Mouse (Mus musculus): Measurements from ENCODE around the gene Ddah2. TPM values are rescaled to one million over a fixed set of nuclear protein-coding genes. Genes with fewer than 3 reads are reported as not detected.

The Ddah2 gene
- total and polyA plus RNA-seq, 2 experiments from 2014 or later: 204 to 210 TPM

GRCm38 (mm10) chr17:35082841-35083576 lies 24.2 kb downstream of the Ddah2 start:
- no peaks in the 10 kb centered on the region for H3K9me3 ChIP-seq (ENCODE audit: low read length)
- no peaks in the 10 kb centered on the region for H3K4me1 ChIP-seq (ENCODE audit: insufficient read depth, low read length)
- no peak for TF ChIP-seq CTCF (IDR thresholded peaks at IDR 0.05)
- no peak overlapping the region for H3K9ac ChIP-seq (replicated peaks; ENCODE audit: low read length, poor library complexity, severe bottlenecking)
- no peak overlapping the region for H3K4me2 ChIP-seq (ENCODE audit: low read depth, low read length, poor library complexity, severe bottlenecking)
- WGBS: 87% methylated on average over 16 of the region's 16 CpGs
- ATAC-seq (ENCODE audit: low FRiP score) (no peak), DNase-seq (ENCODE audit: low spot score) (no peak)
- no peak overlapping the region for H3K4me3 ChIP-seq (ENCODE audit: low read depth, low read length)
- H3K27me3 ChIP-seq (ENCODE audit: insufficient read depth, low read length): no peaks in the 10 kb centered on the region
- no peak overlapping the region for H3K27ac ChIP-seq (ENCODE audit: low read depth, low read length)
- no peaks in the 10 kb centered on the region for H3K36me3 ChIP-seq (ENCODE audit: insufficient read depth, low read length)

GRCm38 (mm10) chr17:35083929-35084497 lies 25.2 kb downstream of the Ddah2 start:
- H3K27me3 ChIP-seq (ENCODE audit: insufficient read depth, low read length): no peaks in the 10 kb centered on the region
- no peak overlapping the region for H3K27ac ChIP-seq (ENCODE audit: low read depth, low read length)
- no peak overlapping the region for H3K9ac ChIP-seq (replicated peaks; ENCODE audit: low read length, poor library complexity, severe bottlenecking)
- no peaks in the 10 kb centered on the region for H3K36me3 ChIP-seq (ENCODE audit: insufficient read depth, low read length)
- no peak for DNase-seq (ENCODE audit: low spot score)
- 72% methylated on average over 3 of the region's 3 CpGs for WGBS
- H3K4me3 ChIP-seq (ENCODE audit: low read depth, low read length): no peak overlapping the region
- TF ChIP-seq CTCF (IDR thresholded peaks at IDR 0.05): no peak
- H3K4me1 ChIP-seq (ENCODE audit: insufficient read depth, low read length): no peaks in the 10 kb centered on the region
- no peak for ATAC-seq (ENCODE audit: low FRiP score)
- H3K4me2 ChIP-seq (ENCODE audit: low read depth, low read length, poor library complexity, severe bottlenecking): no peak overlapping the region
- no peaks in the 10 kb centered on the region for H3K9me3 ChIP-seq (ENCODE audit: low read length)

- no peak for TF ChIP-seq CTCF (IDR thresholded peaks at IDR 0.05)
- H3K9ac ChIP-seq (replicated peaks; ENCODE audit: low read length, poor library complexity, severe bottlenecking): no peak within 1 kb of the TSS
- no peak for DNase-seq (ENCODE audit: low spot score)
These were observed 26.5 kb downstream of the Ddah2 start, which contains the start of gene Ly6g6f for GRCm38 (mm10) chr17:35085208-35085865. TSS of gene Ly6g6f (minus strand) at chr17:35085610.

GRCm38 (mm10) chr17:35088151-35088550 lies 29.3 kb downstream of the Ddah2 start:
- DNase-seq (ENCODE audit: low spot score) (no peak), ATAC-seq (ENCODE audit: low FRiP score) (no peak)
- TF ChIP-seq CTCF (IDR thresholded peaks at IDR 0.05): peak; percentile 62
- Histone ChIP-seq H3K4me3 (ENCODE audit: low read depth, low read length) (no peak overlapping the region), H3K27ac (ENCODE audit: low read depth, low read length) (no peak overlapping the region), H3K4me1 (ENCODE audit: insufficient read depth, low read length) (0 out of 2 replicates have a peak, but pooled peaks cover 4% of the 10 kb centered on the region), H3K9ac (replicated peaks; ENCODE audit: low read length, poor library complexity, severe bottlenecking) (no peak overlapping the region), H3K9me3 (ENCODE audit: low read length) (no peaks in the 10 kb centered on the region), H3K4me2 (ENCODE audit: low read depth, low read length, poor library complexity, severe bottlenecking) (no peak overlapping the region), H3K27me3 (ENCODE audit: insufficient read depth, low read length) (no peaks in the 10 kb centered on the region), H3K36me3 (ENCODE audit: insufficient read depth, low read length) (peaks cover 15% of the 10 kb centered on the region)
- WGBS: 35% methylated on average over 2 of the region's 2 CpGs

More at GRCm38 (mm10) chr17:35085208-35085865, 26.5 kb downstream of the Ddah2 start, which contains the start of gene Ly6g6f:
- H3K4me1 ChIP-seq (ENCODE audit: insufficient read depth, low read length): 0 out of 2 replicates have a peak, but pooled peaks cover 4% of the 10 kb centered on the region
- ATAC-seq (ENCODE audit: low FRiP score): no peak
- no peaks in the 10 kb centered on the region for H3K27me3 ChIP-seq (ENCODE audit: insufficient read depth, low read length)
- no peak within 1 kb of the TSS for H3K4me2 ChIP-seq (ENCODE audit: low read depth, low read length, poor library complexity, severe bottlenecking)
- no peaks in the 10 kb centered on the region for H3K36me3 ChIP-seq (ENCODE audit: insufficient read depth, low read length)
- no peak within 1 kb of the TSS for H3K27ac ChIP-seq (ENCODE audit: low read depth, low read length)
- WGBS: 84% methylated on average over 7 of the region's 7 CpGs
- no peaks in the 10 kb centered on the region for H3K9me3 ChIP-seq (ENCODE audit: low read length)
- no peak within 1 kb of the TSS for H3K4me3 ChIP-seq (ENCODE audit: low read depth, low read length)

GRCm38 (mm10) chr17:35088825-35089644 lies 30.2 kb downstream of the Ddah2 start, which contains the start of gene Abhd16a:
TSS of gene Abhd16a (plus strand) at chr17:35089263.
- Histone ChIP-seq H3K9ac (replicated peaks; ENCODE audit: low read length, poor library complexity, severe bottlenecking) (peak within 1 kb of the TSS; percentile 91), H3K27me3 (ENCODE audit: insufficient read depth, low read length) (no peaks in the 10 kb centered on the region), H3K4me1 (ENCODE audit: insufficient read depth, low read length) (0 out of 2 replicates have a peak, but pooled peaks cover 4% of the 10 kb centered on the region), H3K9me3 (ENCODE audit: low read length) (no peaks in the 10 kb centered on the region), H3K4me2 (ENCODE audit: low read depth, low read length, poor library complexity, severe bottlenecking) (peak within 1 kb of the TSS; percentile 61), H3K36me3 (ENCODE audit: insufficient read depth, low read length) (peaks cover 16% of the 10 kb centered on the region), H3K4me3 (ENCODE audit: low read depth, low read length) (peak within 1 kb of the TSS; percentile 67), H3K27ac (ENCODE audit: low read depth, low read length) (peak within 1 kb of the TSS; percentile 98)
- WGBS: 4% methylated on average over 62 of the region's 67 CpGs
- TF ChIP-seq CTCF (IDR thresholded peaks at IDR 0.05): peak; percentile 22; the same call in 1 of the 2 replicates
- ATAC-seq (ENCODE audit: low FRiP score) (peak; percentile 97), DNase-seq (ENCODE audit: low spot score) (peak; percentile 96)

Measured in midbrain, postnatal 0 days (tissue).